Comparison of ENCODE assay signal across 23 mouse cellular contexts in the genomic region with DNA sequence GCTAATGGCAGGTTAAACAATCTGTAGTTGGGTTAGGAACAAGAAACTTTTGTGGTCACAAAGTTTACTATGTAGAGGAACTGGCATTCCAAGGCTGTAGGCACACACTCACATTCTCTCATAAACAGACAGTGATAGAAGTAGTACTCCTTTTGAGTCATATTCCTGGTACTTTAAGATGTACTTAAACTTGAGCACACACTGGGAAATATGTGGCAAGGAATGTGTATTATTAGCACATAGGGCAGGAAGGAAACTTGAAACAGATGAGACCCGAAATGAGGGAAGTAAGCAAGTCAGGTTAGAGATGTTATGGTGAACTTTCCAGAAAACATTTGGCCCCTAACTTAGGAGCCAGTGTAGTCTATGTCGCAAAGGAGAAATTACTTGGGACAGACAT. TPM values are rescaled to one million over a fixed set of nuclear protein-coding genes. Genes with fewer than 3 reads are reported as not detected.
A peak's percentile ranks its signal among the peaks of the same experiment; 100 is the strongest.
DNase-seq lines count a peak whose midpoint lies in the region; ATAC-seq and TF ChIP-seq lines count a peak whose summit lies in the region.
"Had no signal": no experiment of that assay in that cellular context is flagged by ENCODE, and none has a peak within 500 bp of the region (broad histone marks: within the 10 kb centered on the region; RNA-seq: fewer than 3 reads in every experiment).

No protein-coding gene starts in this region.

- TF ChIP-seq CTCF in heart, adult 2 months (IDR thresholded peaks at IDR 0.05) = no peak
- TF ChIP-seq CTCF in lung, postnatal 0 days (IDR thresholded peaks at IDR 0.05) = no peak

- H3K4me2 ChIP-seq in lung, postnatal 0 days (replicated peaks; ENCODE audit: low read depth, low read length) = no peak overlapping the region
- H3K4me2 ChIP-seq in forebrain, embryonic 13.5 days = no peak overlapping the region
- H3K4me2 ChIP-seq: heart, embryonic 12.5 days; heart, embryonic 15.5 days; hindbrain, embryonic 14.5 days had no signal

- no peak for DNase-seq in heart, adult 2 months
- DNase-seq in heart, embryonic 10.5 days (ENCODE audit: low spot score) = no peak
- DNase-seq in lung, postnatal 0 days (ENCODE audit: low spot score) = peak; percentile 48
- no peak for DNase-seq in lung, postnatal 14 days
- peak; percentile 22 for DNase-seq in 416B (ENCODE audit: low read depth)
- no peak for DNase-seq in layer of hippocampus, postnatal 14 days (ENCODE audit: low spot score in 2 of 2)
- DNase-seq: adrenal gland, adult 2 months; adrenal gland, postnatal 14 days; gastrocnemius, postnatal 10 days; heart, adult 18-20 months; heart, postnatal 14 days; heart, postnatal 4 days had no signal

- peaks cover 23% of the 10 kb centered on the region for H3K36me3 ChIP-seq in heart, adult 2 months (ENCODE audit: control insufficient read depth, insufficient read depth, low read length)
- no peaks in the 10 kb centered on the region for H3K36me3 ChIP-seq in heart, embryonic 10.5 days
- no peaks in the 10 kb centered on the region for H3K36me3 ChIP-seq in lung, postnatal 0 days (ENCODE audit: insufficient read depth, low read length)
- no peaks in the 10 kb centered on the region for H3K36me3 ChIP-seq in forebrain, embryonic 13.5 days (ENCODE audit: poor library complexity, severe bottlenecking)
- H3K36me3 ChIP-seq: forebrain, embryonic 10.5 days; heart, embryonic 12.5 days; heart, embryonic 15.5 days had no signal

- intact Hi-C loops in heart, adult 2 months (cut with DNase I) = no loop called here

- no peak for TF ChIP-seq EP300 in heart, adult 2 months (IDR thresholded peaks at IDR 0.05; ENCODE audit: insufficient read depth, low read depth, low read length)
- TF ChIP-seq EP300 in lung, postnatal 0 days (IDR thresholded peaks at IDR 0.05) = peak; percentile 88

- H3K4me3 ChIP-seq in heart, adult 2 months = no peak overlapping the region
- no peak overlapping the region for H3K4me3 ChIP-seq in heart, embryonic 10.5 days
- H3K4me3 ChIP-seq in lung, postnatal 0 days (ENCODE audit: low read depth, low read length) = no peak overlapping the region
- no peak overlapping the region for H3K4me3 ChIP-seq in forebrain, embryonic 13.5 days
- H3K4me3 ChIP-seq: forebrain, embryonic 10.5 days; heart, embryonic 12.5 days; heart, embryonic 15.5 days had no signal

- WGBS in heart, adult 2 months = 59% methylated on average over 2 of the region's 2 CpGs
- 77% methylated on average over 2 of the region's 2 CpGs for WGBS in heart, embryonic 10.5 days
- WGBS in lung, postnatal 0 days = 59% methylated on average over 2 of the region's 2 CpGs
- WGBS in forebrain, embryonic 13.5 days = 90% methylated on average over 2 of the region's 2 CpGs

- TF ChIP-seq POLR2A in heart, adult 2 months (IDR thresholded peaks at IDR 0.05; ENCODE audit: insufficient read depth, low read depth, low read length) = no peak

- peak overlapping the region; percentile 63 for H3K27ac ChIP-seq in heart, adult 2 months
- no peak overlapping the region for H3K27ac ChIP-seq in heart, embryonic 10.5 days
- H3K27ac ChIP-seq in lung, postnatal 0 days (ENCODE audit: low read length) = no peak overlapping the region
- H3K27ac ChIP-seq in forebrain, embryonic 13.5 days = no peak overlapping the region
- H3K27ac ChIP-seq: forebrain, embryonic 10.5 days; hindbrain, embryonic 14.5 days had no signal

- peaks cover 18% of the 10 kb centered on the region for H3K4me1 ChIP-seq in heart, adult 2 months (ENCODE audit: control insufficient read depth, insufficient read depth, low read length)
- no peaks in the 10 kb centered on the region for H3K4me1 ChIP-seq in heart, embryonic 10.5 days
- peaks cover 5% of the 10 kb centered on the region; the same call in 1 of the 2 replicates for H3K4me1 ChIP-seq in lung, postnatal 0 days (ENCODE audit: insufficient read depth, low read depth, low read length)
- H3K4me1 ChIP-seq in forebrain, embryonic 13.5 days = no peaks in the 10 kb centered on the region
- H3K4me1 ChIP-seq: forebrain, embryonic 10.5 days had no signal

- no peaks in the 10 kb centered on the region for H3K9me3 ChIP-seq in heart, embryonic 10.5 days
- H3K9me3 ChIP-seq in lung, postnatal 0 days (ENCODE audit: low read length) = no peaks in the 10 kb centered on the region
- no peaks in the 10 kb centered on the region for H3K9me3 ChIP-seq in forebrain, embryonic 13.5 days (replicated peaks)
- H3K9me3 ChIP-seq: forebrain, embryonic 10.5 days; heart, embryonic 12.5 days; heart, embryonic 15.5 days had no signal

- no peaks in the 10 kb centered on the region for H3K79me2 ChIP-seq in heart, adult 2 months (replicated peaks; ENCODE audit: control insufficient read depth, insufficient read depth, low read length)

- peak; percentile 69 for ATAC-seq in lung, postnatal 0 days
- ATAC-seq in granulocyte monocyte progenitor cell, adult 5-6 weeks (replicated peaks; ENCODE audit: poor library complexity, severe bottlenecking) = peak; percentile 89
- no peak for ATAC-seq in forebrain, embryonic 13.5 days
- ATAC-seq: CD4-positive, CD25-positive, alpha-beta regulatory T cell, adult 4 months; forebrain, embryonic 14.5 days; inflammation-experienced regulatory T-cells, adult 6 months; intestine, embryonic 16.5 days had no signal

- H3K9ac ChIP-seq in heart, adult 2 months (ENCODE audit: low read depth, low read length) = no peak overlapping the region
- H3K9ac ChIP-seq in lung, postnatal 0 days (replicated peaks; ENCODE audit: low read depth) = no peak overlapping the region
- H3K9ac ChIP-seq in forebrain, embryonic 13.5 days = no peak overlapping the region
- H3K9ac ChIP-seq: forebrain, postnatal 0 days; heart, embryonic 12.5 days; heart, embryonic 15.5 days; hindbrain, embryonic 14.5 days had no signal

- H3K27me3 ChIP-seq in heart, adult 2 months (ENCODE audit: control insufficient read depth, insufficient read depth, low read length) = no peaks in the 10 kb centered on the region
- H3K27me3 ChIP-seq in heart, embryonic 10.5 days (ENCODE audit: insufficient read depth, poor library complexity, severe bottlenecking) = peaks cover 28% of the 10 kb centered on the region; the same call in 1 of the 2 replicates
- no peaks in the 10 kb centered on the region for H3K27me3 ChIP-seq in lung, postnatal 0 days (replicated peaks; ENCODE audit: insufficient read depth, low read length)
- peaks cover 86% of the 10 kb centered on the region for H3K27me3 ChIP-seq in forebrain, embryonic 13.5 days

RNA-seq across cellular contexts. Expression of gene Tsc22d3, which starts 34.7 kb away (rescaled TPM):
- 100 to 1,000 TPM; 140 to 205 TPM for total RNA-seq in heart, adult 2 months (2021)
- 108 and 133 TPM in 2 replicates for polyA plus RNA-seq in heart, adult 2 months (2012; rRNA removed)
- polyA plus RNA-seq in heart, embryonic 10.5 days (2016; fragmentation: Nextera tagmentation; extraction: Ambion mirVana) = 139 and 202 TPM in 2 replicates
- 236 and 380 TPM in 2 replicates for polyA plus RNA-seq in lung, postnatal 0 days (2015; fragmentation: Nextera tagmentation; extraction: Ambion mirVana)
- total RNA-seq in granulocyte monocyte progenitor cell, adult 5-6 weeks (2014; fragmentation: Nextera tagmentation) = 18.4 and 19.9 TPM in 2 replicates
- total RNA-seq in granulocyte monocyte progenitor cell, adult 5-6 weeks (2017) = 19.7 and 30.0 TPM in 2 replicates
- 100 to 1,000 TPM; 126 to 133 TPM for total RNA-seq in layer of hippocampus, postnatal 14 days (2021)
- 84.3 and 96.1 TPM in 2 replicates for polyA plus RNA-seq in forebrain, embryonic 13.5 days (2015; fragmentation: Nextera tagmentation; extraction: Ambion mirVana)

Comparison
In these comparisons a context has a peak if more than half of its experiments do, and no peak if none do; other contexts are left out.
1. DNase-seq: peak in lung, postnatal 0 days (single experiment) and 416B (single experiment); none in heart, adult 2 months (0 of 2), heart, embryonic 10.5 days (single experiment), lung, postnatal 14 days (single experiment) and layer of hippocampus, postnatal 14 days (0 of 2).